Mouse (Mus musculus) lung, adult 18-20 months (tissue): ENCODE results near the gene Fzd4.
A peak's percentile ranks its signal among the peaks of the same experiment; 100 is the strongest.

Source experiments
- DNase-seq, 2 experiments: peaks; one replicate each; pipeline ENCODE4 v3.0.0; 2022; ENCODE audit warnings: mixed read lengths in 2 of 2

The Fzd4 gene

DNA sequence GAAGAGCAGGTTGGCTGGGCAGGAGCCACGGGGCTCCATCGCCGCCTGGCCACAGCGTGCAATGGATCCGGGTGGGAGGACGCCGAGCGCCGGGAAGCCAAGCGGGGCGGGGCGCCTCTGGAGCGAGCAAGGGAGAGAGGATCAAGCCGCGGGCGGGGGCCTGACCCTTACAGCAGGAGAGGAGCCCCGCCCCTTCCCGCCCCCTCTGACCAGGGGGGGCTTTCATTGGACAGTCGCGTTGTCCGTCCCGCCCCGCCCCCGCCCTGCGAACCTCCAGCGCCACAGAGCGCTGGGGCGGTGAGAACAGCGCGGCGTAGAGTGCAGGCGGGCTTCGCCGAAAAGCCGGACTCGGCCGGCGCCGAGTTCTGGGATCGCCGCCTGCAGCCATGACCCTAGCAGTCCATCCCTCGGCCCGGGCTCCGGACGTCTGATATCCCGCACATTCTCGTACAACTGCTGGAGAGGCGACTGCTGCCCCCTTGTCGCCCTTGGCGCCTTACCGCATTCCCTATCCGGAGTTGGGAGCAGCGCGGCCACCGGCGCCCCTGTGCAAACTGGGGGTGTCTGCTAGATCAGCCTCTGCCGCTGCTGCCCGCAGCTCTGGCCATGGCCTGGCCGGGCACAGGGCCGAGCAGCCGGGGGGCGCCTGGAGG is at the start of gene Fzd4, which contains the start of gene Tmem135:
Gene Fzd4, plus strand, starts transcription at position 275 of the 653 bp plus-strand sequence.
Gene Tmem135, minus strand, starts transcription at position 142 of the 653 bp plus-strand sequence.
- DNase-seq = peak; percentile 95 to 97

DNA sequence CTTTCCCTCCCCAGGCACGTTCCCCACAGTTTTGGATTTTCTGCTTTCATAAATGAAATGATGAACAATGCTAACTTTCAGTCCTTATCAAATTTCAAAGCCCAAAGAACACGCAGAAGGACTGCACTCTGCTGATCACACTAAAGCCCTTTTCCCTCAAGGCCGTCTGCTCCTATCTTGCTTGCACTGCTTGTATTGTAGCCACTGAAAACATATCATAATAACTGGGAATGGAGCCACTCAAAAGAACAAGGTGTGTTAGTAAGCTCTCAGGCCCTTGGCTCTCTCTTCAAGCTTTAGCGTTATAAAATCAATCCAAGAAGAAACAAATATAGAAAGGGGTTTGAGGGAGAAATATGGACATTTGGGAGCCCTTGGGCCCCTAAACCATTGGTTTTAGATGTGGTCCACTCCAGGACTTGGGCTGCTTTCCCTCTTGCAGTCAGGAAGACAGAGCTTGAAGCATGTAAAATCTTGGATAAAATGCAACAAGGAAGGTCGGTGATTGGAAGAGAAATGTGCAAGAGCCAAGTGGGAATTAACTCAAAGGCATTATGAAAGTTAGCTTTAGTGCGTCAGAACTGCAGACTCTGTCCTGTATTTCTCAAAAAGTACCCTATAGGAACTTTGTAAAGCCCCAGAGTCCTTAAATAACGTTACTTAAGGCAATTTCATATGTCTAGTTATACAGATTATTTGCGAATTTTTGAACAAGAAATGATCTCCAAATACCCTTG is 48.5 kb upstream of the Fzd4 start:
- no peak for DNase-seq

DNA sequence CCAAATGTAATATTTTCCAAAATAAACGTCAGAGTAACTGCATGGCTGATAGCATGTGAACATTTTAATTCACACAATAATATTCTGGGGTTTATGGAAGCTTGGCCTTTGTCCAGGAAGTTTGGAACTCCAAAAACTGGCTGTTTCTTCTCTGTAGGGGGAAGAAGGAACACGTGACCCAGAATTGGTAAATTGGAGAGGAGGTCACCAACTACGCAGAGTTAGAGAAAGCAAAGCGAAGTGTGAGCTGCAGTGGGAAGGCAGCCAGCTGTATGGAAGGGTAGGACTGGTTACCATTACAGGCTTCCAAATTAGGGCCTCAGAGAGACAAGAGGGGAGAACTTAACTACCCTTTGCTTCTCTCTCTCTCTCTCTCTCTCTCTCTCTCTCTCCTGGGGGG is 47.8 kb upstream of the Fzd4 start:
- no peak for DNase-seq

DNA sequence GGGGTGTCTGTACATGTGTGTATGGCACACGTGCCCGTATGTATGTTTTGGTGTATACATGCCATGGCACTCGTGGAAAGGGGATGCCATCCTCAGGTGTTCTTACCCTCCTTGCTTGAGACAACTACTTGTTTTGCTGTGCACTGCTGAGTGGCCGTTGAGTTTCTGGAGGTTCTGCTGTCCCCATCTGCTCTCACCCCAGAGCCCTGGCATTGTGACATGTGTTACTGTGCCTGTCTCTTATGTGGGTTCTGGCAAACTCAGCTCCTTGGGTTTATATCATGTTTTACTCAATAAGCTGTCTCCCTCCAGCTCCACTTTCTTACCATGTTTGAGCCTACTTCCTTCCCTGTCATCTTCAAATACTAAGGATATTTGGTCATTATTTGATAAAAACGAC is 40.2 kb upstream of the Fzd4 start:
- DNase-seq = no peak

DNA sequence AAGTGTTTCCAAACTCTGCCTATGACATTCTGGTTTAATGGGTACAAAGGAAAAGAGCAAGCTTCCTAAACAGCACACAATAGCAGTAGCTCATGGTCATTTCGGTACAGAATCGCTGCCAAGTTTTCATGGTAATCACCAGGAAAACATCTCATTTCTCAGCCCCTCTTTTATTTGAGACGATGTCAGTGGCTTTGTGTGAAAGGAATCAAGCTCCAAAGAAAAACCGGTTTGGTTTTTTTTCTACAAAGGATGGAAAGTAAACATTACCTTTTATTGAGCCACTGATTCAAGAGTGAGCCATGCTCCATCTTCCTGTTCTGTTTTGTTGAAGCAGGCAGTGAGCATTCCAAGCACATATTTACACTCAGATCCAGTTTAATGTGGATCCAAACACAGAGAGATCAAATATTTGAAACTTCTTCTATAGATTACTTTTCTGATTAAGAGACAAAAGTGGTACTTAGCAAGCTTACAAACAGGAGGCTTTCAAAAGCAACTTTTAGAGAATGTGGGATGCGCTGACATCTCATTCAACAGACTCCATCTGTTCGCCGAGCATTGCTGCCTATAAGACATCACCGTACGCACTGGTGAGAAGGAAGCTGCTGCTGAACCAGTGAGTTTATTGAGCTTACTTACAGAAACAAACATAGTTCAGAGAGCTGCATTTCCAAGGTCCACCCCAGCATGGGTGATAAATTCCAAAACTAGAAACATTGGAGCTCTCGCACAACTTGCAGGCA is 38.8 kb upstream of the Fzd4 start:
- DNase-seq = no peak

DNA sequence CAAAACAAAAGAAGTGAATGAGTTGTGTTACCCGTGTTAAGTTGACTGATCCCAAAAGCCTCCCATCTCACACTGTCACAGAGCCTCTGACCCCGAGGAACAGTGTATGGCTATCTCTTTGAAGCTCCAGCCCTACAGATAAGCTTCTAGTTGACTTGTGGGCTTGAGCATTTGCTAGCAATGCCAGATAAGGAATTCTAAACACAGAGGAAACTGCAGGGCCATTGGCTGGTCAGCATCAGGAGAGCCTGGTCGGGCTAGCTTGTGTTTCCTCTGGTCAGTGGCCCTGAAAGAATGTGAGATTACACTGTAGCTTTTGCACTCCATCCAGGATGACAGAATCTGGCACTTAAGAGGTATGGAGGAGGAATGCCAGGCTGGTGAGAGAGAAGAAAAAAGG is 36.5 kb upstream of the Fzd4 start:
- no peak for DNase-seq

DNA sequence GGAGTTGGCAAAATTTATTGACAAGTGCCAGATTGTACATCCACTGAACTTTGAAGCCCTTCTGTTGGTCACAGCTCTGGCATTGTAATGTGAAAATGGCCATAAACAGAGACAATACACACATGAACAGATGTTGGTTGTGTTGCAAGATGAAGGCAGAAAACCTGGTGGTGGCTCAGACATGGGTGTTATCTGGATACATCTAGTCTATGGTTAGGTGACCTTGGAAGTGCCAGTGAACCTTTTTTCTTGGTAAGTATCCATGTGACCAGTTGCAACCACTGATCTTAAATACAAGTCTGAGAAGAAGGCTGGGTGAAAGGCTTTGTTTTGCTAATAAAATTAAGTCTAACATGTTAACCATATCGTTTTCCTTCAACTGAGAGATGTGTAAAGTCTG is 34.1 kb upstream of the Fzd4 start:
- DNase-seq = no peak

DNA sequence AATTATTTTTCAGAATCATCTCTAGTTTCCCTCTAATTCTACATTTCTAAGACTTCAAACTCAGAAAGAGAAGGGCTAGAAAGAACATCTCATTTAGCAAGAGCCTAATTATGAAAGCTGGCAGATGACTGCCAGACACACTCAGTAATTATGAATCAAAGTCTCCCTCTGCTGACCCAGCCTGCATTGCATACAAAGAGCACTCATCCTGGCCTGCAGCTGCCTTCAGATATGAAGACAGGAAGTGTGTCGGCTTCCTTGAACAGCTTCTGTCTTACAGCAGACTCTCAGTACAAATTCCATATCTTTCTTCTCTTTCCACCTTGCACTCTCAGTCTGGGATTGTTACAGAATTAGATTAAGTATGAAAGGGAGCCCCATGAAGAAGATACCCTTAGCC is 33.2 kb upstream of the Fzd4 start:
- peak; percentile 40 to 63 for DNase-seq

DNA sequence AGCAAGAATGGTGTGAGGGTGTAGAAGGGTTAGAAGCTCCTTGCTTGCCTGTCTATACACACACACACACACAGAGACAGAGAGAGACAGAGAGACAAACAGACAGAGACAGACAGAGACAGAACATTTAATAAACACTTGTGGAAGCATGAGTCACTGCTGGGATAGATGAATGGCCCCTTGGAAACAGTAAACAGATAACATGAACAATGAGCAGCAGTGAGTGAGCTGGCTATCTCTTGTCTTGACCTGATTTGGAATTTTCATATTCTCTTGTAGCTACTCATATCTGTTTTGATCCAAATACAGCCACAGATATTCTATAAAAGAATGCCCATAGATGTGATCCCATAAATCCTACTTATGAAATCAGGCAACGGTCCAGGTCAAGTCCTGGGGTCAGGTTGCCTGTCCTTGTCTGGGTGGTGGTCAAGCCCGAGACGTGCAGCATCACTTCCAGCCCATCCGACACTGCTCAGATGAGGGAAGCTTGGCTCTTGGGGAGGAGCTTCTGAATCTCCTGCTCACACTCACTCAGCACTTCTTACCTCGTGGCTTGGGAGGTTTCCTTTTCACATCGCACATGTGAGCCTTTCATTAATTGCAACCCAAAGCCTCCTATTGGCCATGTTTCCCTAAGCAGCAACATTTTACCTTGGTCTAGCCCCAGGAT is 32.4 kb upstream of the Fzd4 start:
- no peak for DNase-seq

DNA sequence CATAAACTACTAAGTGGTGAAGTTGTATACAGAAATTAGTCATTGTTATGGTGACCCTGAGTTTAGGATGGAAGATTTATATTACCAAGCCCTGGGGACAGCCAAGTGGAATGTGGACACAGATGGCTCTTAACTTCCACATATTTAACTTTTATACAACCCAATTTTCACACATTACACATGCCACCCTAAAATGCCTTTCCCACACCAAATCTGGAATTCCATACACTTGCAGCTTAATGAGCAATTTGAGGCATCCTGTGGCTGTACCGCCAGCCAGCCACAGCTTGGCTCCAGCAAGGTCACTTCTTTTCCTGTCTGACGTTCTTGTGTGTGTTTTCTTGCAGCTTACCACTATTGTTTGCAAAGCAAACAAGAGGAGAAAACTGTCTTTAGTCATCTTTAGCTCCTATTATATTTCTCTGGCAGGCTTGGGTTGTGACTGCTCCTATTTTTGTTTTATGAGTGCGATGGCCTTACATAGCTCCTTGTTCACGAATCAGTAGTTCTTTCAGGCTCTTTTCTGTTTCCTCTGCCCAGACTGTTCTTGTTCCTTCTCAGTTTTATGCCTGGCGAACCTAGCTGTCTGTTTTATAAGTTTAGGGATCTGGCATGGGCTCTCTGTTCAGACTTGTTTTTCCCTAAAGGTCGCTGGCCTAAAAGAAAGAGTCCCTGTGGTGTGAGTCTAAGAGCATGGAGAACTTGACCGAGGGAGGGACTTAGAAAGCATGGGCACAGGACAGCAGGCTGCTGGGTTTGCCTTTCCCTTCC is 23.0 kb upstream of the Fzd4 start:
- no peak for DNase-seq

DNA sequence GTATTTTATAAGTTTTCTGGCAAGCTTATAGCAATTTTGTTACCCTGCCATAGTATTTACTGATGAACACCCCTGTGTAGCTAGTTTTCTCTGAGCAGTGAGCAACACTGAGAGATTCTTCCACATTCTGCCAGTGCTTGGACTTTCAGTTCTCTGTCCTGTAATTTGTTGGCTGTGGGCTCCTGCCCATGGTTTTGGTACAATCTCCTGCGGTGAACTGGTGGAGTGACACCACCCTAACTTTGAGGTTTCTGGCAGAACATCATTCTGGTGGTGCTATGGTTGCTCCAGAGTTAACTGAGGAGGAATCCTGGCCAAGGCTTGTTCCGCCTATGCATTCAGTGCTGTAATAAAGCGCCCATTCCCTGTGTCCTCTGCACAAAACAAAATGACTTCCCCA is 21.3 kb upstream of the Fzd4 start:
- no peak for DNase-seq

DNA sequence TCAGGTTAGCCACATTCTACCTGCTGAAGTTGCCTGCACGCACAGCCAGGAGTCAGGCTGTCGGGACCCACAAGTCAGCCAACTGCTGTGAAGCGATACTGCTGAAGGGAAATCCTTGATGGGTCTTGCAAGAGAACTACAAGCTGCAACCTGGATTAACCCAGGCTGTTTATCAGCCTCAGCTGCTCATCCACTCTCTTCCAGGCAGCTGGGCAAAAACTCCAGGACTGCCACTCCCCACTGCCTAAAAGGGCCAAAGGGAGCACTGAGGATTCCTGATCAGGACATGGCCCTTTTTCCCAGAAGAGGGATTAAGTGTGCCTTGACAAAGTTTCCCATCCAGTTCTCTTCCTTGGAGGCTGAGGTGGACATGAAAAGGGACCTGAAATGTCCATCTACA is 15.2 kb upstream of the Fzd4 start:
- DNase-seq = no peak

DNA sequence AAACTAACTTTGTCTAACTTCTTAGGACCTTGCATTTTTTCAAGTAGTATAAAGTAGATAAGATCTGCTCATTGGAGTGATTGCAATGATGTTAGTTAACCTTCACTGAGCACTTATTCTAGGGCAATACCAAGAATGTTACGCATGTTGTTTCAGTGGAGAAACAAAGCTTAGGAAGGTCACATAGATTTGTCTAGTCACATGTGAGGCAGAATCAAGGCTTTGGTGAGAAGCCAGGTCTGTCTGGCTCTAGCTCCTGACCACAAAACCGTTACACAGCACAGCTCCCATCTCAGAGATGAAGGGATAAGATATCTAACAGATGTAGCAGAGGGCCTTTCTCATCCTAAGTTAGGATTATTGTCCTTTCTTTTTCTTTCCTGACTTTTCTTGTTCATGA is 13.5 kb upstream of the Fzd4 start:
- no peak for DNase-seq

DNA sequence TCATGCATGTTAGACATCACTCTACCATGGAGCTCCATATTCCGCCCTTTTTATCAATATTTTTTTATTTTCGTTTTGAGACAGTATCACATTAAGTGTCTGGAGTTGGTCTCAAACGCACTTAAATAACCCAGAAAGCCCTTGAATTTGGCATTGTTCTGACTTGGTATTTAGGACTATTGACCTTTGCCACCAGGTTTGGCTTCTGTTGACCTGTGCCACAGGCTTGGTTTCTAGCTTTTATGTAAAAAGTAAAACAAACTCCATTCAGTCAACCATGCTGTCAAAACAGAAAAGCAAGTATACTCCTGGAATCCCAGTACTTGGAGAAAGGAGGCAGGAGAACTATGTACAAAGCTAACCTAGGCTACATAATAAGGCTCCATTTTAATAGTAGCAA is 12.9 kb upstream of the Fzd4 start:
- no peak for DNase-seq

DNA sequence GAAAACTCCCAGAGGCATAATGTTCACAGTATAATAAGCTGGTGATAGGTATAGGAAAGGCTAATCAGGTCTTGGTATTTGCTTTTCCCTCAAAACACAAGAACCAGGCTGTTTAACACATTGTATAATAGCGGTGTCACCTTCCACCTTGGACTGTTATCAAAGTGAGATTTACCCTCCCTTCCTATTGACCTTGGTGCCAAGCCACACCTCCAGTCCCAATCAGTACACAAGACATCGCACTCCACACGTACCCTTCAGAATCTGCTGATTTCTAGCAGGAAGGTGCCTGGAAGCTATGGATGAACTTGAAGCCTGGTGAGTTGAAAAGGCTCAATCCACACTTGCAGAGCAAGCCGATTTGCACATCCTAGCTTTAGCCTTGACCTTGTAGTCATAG is 12.3 kb upstream of the Fzd4 start:
- peak in 1 of 2 experiments; percentile 40 for DNase-seq

DNA sequence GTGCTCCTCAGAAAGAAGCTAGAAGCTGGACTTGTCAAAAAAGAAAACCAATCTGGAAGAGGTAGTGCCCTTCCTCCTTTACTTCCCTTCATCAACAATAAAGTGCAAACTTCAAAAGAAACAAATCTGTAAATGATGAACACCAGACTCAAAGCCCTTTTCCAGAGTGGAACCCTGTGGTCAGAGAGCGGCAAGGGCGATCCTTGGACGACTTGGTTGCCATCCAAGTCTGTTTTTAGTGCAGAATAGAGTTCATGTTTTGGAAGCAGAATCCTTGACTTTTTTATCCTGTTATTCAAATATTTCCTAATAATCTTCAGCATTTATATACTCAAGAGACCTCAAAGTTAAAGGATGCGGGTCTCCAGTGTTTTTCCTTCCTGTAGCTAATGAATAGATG is 11.8 kb upstream of the Fzd4 start:
- DNase-seq = no peak

DNA sequence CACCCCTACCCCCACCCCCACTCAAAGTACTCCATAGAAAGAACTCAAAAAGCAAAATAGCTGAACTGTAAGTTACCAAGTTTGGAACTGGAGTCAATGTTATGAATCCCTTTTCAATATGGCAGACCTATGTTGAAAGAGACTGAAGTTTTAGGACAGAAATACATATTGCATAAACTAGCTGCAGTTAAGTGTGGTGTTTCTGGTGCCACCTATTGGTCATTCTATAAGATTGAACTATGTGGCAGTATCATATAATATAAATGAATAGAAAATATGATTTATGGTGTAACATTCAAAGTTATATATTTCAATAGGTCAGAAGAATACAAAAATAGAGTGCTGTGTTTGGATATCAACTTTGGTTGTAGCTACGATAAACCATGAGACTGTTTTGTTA is 11.3 kb upstream of the Fzd4 start:
- no peak for DNase-seq

DNA sequence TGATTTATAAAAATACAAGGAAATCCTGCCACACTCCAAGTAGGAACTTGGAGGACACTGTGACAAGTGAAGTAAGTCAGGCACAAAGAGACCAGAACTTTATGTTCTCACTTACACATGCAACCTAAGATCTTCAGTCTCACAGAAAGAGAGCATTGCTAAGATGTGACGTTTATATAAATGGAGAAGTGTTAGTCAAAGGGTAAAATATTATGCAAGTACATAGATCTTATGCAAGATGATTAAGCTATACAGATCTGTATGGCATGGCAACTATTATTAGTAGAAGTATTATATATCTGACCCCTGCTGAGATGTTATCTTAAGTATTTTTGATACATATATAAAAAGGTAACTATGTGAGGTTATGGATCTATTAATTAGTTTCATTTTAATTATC is 8.8 kb upstream of the Fzd4 start:
- DNase-seq = no peak

DNA sequence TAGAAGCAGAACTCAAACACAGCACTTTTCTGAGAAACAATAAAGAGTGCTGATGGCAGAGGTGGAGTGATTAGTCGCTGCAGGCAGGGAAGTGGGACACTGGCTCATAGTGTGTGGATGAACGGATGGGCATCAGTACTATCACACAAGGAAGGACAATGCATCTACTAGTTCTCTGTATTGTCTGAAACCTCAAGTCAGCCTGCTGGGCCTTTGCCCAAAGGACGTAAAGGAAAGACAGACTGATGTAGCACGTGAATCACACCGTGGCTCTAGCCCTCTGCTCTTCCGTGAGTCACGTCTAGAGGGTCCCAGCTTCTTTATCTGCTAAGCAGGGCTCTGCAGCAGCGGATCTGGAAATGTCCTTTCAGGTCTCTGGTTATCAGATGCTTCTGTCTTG is 7.8 kb upstream of the Fzd4 start:
- DNase-seq = no peak

DNA sequence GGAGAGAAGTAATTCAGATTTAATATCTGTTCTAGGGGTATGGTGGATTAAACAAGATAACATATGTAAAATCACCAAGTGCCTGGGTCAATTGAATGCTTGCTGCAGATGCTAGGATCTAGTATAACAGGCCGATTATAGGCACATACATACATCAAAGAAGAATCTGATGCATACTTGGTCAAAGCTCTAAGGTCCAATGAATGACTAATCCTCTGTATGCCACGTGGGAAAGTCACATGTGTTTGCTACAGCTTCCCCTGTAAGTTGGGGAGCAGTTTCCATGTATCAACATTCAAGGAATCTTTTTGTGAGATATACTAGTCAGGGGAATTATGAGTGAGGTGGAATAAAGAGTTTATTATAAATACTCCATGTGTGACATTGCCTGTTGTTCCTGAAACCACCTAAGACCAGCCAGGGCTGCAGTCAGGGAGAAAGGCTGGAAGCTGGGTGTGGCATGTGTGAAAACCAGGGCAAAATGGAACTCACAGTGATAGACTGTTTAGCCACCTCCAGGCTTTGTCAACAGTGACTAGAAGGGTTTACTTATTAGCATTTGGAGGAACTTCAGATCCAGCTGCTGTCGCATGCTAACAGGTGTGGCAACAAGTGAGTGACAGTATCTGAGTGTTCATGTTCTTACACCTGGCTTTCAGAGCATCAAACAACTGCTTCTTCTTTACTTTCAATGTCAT is 6.2 kb upstream of the Fzd4 start:
- DNase-seq = no peak

DNA sequence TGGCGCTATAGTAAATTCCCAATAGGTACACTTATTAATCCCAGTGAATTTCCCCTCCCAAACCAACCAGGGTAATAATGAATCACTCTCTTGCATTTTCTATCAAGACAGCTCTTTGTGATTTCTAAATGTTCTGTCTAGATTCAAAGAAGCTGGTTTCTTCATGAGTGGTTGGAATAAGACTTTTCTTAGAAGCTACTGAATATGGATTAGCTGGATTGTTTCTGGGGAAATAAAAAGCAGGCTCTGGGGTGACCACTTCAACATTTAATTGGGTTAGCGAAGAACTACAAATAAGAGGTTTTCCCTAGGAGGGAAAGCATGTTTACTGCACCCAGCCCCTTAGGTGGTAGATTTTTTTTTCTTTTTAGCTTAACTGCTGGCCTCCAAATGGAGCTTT is 3.4 kb upstream of the Fzd4 start:
- DNase-seq = no peak
